Mouse (Mus musculus) urinary bladder, postnatal 36 days (tissue): ENCODE measurements around the gene Olfr589.
"Not testable (repeated sequence)": the region's sequence is repeated elsewhere in the genome, so short reads cannot be mapped to it uniquely, and the experiment has no call there.

Source experiments
- DNase-seq, 2 experiments: peaks; one replicate each; pipeline ENCODE4 v3.0.0; 2022; ENCODE audit warnings: low spot score in 2 of 2, mixed read lengths in 1 of 2

Olfr589 gene

DNA sequence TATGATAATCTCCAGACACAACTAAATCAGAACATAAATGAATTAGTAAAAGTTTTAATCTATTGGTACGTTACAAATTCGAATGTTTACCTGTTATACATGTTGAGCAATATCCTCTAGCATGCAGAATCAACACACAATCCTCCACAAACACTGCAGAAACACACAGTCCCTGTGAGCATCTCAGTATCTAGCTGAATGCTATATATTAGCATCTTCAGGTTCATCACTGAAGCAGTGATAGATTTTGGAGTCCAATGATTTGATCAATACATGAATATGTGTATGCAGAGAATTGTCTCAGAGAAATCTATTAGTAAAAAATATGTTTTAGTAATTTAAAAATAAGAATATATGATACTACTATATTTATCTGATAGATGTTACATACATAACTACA is at the start of gene Olfr589:
Gene Olfr589 (minus strand): TSS at position 101 of the 400 bp plus-strand sequence.
- no peak for DNase-seq

DNA sequence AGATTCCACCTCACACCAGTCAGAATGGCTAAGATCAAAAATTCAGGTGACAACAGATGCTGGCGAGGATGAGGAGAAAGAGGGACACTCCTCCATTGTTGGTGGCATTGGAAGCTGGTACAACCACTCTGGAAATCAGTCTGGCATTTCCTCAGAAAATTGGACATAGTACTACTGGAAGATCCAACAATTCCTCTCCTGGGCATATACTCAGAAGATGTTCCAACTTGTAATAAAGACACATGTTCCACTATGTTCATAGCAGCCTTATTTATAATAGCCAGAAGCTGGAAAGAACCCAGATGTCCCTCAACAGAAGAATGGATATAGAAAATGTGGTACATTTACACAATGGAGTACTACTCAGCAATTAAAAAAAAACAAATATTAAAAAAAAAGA is 28.3 kb upstream of the Olfr589 start, which contains the start of gene Olfr592:
Gene Olfr592 (plus strand): TSS at position 301 of the 400 bp plus-strand sequence.
- DNase-seq = not testable (repeated sequence)

DNA sequence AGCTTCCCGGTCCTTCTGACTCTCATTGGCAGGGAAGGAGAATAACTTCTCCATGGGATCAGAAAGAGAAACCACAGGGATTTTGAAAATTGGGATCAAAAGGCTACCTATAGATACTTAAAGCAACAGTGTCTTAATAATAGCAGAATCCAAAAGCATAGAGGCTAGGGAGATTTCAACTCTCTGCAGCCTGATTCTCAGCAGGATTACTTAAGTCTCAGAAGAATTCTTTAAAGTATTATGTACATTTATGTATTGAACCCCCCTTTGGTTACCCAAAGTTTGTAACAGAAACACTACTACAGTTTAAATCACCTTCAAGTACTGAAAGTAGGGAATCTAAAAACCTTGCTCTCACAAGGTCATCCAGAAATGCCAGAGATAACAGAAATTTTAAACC is 22.1 kb upstream of the Olfr589 start, which contains the start of gene Olfr591:
Gene Olfr591 (minus strand): TSS at position 101 of the 400 bp plus-strand sequence.
- DNase-seq = no peak

DNA sequence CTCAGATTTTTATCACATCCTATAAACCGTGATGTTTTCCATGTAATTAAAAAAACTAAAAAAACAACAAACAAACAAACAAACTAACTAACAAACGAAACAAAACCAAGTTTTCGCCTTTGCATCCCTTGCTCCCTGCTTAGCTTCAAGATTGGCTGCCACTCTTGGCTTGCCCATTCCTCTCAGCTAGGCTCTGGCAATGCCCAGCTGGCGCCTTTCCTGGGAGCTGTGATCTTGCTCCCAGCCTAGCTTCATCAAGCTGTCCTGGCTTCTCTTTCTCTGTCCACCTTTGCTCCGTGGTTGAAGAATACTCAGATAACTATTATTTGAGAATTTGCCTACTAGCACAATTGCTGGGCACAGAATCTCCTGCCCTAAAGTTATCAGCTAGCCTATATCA is 13.5 kb upstream of the Olfr589 start:
- DNase-seq = no peak

DNA sequence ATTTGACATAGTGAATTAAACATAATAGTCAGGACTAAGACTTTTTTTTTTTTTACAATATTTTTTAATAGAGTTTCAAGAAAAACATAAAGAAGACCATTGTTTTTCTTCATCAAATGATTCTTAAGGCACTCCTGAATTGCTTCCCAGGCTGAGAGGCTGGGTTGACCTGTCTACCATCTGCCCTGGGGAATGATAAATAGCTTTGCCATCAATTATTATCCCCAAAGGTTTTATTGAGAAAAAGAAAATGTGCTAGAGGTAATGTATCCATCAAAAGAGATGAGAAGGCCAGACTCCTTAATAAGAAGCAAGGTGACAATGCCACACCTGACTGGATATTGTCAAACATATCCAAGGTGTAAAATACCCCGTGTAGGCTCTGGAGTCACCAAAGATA is 15.6 kb downstream of the Olfr589 start, which contains the start of gene Olfr588-ps1:
Gene Olfr588-ps1 (plus strand): TSS at position 301 of the 400 bp plus-strand sequence.
- DNase-seq = no peak

DNA sequence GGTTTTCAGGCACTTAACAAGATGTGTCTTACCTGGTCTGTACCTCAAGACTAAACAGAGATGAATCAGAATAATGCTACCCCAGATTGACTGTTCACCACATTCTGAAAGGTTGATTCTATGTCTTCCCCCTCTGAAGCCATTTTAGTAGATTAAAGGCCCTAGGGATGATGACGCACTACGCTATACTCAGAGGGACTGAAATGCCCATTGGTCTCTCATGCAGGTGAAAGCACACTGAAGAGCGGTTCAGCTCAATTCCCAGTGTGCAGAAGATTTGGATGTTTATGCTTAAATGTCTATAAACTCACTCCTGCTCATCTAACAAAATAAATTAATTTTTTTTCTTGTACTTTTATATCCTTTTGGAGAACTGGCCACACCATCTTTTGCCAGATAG is 30.6 kb downstream of the Olfr589 start, which contains the start of gene Olfr586:
Gene Olfr586 (minus strand): TSS at position 101 of the 400 bp plus-strand sequence.
- DNase-seq = no peak

DNA sequence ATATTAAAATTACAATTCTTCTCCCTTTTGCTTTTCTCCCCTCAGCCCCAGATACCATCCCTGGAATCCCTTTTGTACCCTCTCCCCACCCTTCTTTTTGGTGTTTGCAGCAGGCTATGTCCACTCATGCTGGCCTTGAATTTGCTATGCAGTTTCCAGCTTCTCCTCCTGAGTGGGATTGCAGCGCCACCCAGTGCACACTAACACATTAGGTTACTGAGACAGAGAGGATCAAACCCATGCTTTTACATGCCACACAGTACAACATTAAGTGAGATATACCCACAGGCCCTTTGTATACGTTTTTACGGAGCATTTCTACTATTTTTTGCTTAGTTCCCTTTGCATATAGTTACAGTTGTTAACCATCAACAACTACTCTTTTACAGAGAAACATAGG is 36.8 kb downstream of the Olfr589 start:
- DNase-seq = no peak
